Mouse (Mus musculus): ENCODE results near the gene Dmd.

Gene Dmd

DNA sequence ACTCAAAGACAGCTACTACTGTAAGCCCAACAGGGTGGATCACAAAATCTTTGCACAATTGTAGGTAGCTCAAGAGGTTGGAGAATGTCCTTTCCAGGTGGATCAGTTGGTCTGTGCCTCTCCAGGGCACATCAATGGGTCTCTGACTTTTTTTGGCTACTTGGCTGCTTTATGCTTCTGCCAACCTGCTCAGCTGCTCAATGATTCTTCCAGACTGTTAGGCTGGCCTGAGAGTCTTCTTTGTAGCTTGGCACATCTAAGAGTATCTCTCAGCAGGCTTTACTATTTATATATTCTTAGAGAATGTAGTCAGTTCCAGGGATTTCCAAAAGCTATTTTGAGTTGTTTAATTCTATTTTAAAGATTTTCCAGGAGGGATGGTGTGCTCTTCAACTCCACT is 1416.3 kb downstream of the Dmd start:
- DNase-seq (ENCODE audit: low read depth, low spot score): no peak

DNA sequence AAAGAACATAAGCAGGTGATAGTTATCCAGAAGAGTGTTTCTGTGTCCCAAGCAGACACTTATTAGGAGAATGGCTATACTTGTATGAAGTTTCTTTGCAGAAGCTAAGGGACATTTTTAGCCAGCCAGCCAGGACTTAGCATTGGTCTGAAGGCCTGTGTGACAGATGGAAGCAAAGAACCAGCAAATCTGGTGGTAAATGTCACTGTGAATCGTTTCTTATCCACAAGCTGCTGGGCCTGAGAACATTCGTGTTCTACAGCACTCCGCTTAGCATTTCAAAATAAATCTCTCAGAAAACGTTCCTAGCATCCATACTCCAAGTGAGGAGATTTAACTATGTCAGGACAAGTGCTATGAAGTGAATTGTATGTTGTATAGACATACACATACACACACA is 1486.9 kb downstream of the Dmd start:
- DNase-seq (ENCODE audit: low read depth, low spot score): no peak

DNA sequence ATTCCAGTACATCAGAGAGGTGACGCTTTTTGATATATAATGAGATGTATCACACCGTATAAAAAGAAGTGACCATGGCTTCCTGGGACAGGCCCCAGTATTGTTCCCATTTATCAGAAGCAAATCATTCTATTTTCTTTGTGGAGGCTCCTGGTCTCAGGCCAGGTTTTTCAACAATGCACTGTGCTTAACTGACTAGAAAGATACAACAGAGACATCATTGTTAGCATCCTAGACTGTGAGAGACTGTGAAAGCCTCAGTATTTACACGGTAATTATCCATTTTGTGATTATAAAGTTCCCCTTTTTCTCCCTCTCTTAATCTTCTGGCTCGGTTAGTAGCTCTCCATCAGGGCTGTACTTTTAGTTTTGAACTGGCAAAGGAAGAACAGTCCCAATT is 1487.9 kb downstream of the Dmd start:
- DNase-seq (ENCODE audit: low read depth, low spot score): no peak

DNA sequence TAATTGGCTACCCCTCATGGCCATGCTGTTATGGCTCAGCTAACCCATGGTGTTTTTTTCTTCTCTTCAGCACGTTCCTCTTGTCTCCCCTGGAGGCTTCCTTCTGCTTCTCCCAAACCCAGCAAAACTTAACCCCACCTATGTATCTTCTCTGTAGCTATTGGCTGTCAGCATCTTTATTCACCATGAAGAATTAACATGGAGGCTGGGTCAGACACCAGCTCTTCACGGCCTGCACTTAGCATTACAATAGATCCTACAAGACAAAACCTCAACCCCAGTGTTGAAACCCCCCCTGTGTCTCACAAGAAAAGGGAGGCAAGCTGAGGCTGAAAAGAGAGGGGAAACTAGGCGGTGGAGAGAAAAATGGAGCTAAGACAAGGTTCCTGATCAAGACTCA is 1494.3 kb downstream of the Dmd start:
- peak; percentile 94 for DNase-seq (ENCODE audit: low read depth, low spot score)

DNA sequence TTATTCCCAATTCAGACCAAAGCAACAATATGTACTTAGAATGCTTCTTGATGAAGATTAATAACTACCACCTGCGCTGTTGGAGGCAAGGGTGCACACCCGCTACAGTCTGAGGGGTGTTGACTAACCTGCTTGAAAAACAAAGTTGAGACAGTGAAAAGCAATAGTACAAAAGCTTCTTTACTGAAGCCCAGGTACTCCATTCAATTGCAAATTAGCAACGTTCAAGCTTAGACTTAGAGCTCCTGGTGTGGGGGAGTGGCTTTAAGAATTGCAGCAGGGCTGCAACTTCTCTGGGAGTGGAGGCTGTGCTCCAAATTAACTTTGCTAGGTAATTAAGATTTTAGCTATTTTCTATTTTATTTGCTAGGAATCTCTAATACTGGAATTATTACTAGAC is 1495.3 kb downstream of the Dmd start:
- peak; percentile 88 for DNase-seq (ENCODE audit: low read depth, low spot score)

DNA sequence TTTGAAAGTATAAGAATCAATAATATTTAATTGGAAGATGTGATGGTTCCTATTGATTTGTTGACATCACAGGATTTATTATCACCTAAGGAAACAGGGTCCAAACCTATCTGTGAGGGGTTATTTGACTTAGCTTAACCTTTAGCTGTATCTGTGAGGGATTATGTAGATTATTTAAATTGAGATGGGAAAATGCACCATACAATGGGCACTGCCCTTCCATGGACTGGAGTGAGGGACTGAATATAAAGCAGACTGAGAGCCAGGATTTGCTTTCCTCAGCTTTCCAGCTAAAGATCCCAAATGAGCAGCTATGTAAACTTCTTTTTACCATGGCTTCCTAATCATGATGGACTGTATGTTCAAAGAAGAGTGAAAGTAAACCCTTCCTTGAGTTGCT is 1496.0 kb downstream of the Dmd start:
- DNase-seq (ENCODE audit: low read depth, low spot score): peak; percentile 1

DNA sequence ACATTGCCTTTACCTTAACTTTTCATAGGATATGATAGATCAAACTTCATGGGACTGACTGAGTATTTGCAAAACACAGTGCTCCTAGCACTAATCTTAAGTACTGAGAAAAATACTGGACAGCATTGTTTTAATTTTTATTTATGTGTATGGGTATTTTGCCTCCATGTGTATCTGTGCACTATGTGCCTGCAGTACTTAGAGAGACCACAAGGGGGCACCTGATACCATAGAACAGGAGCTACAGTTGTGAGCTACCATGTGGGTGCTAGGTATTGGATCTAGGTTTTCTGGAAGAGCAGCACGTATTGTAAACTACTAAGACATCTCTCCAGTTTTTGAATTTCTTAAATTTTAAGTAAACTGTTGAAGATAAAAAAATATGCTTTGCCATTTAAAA is 1505.8 kb downstream of the Dmd start:
- DNase-seq (ENCODE audit: low read depth, low spot score): peak; percentile 48

DNA sequence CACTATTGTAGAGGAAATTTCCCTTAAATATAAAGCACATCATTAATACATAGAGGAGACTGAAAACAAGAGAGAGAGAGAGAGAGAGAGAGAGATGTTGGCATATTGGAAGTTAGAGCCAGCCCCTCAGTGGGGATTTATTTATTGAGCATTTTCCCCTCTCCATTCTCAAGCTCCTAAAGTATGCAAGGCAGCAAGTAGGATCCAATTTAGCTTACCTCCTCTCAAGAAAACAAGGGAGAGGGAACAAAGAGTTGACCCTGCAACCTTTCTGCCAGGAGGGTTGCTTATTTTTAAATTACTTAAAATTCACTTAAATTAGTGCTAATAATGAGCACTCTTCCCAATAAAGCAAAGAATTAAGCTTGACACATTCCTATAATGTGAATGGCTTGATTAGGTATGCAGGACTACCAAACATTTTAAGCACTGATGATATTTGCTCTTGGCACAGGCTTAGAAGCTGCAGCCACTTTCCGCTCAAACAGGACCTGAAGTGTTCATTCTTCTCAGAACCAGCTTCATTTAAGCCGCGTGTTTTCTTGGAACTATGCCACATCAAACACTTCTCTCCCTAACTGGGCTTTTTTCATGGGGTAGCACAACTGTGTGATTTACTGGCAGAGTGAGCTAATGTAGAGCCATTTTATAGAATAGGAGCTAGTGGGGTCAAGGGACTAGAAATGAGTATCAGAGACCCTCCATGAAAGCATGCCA is 1566.1 kb downstream of the Dmd start:
- no peak for DNase-seq (ENCODE audit: low read depth, low spot score)

DNA sequence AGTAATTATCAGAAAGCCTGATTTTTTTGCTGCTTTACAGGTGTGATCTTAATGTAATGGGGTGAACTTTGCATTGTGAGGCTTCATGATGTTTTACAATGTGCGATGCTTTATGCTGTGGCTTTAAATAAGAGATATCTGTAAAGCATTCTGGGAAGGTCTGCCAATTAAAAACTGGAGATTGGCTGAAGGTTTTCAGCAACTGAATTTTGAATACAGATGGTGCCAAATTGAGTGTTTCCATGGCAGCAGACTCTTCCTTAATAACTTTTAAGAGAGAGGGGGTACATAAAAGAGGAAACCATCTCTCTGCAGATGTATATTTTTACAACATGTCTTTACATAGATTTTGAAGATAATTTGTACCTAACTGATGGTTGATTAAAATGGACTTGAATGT is 1603.3 kb downstream of the Dmd start:
- DNase-seq (ENCODE audit: low read depth, low spot score): no peak

DNA sequence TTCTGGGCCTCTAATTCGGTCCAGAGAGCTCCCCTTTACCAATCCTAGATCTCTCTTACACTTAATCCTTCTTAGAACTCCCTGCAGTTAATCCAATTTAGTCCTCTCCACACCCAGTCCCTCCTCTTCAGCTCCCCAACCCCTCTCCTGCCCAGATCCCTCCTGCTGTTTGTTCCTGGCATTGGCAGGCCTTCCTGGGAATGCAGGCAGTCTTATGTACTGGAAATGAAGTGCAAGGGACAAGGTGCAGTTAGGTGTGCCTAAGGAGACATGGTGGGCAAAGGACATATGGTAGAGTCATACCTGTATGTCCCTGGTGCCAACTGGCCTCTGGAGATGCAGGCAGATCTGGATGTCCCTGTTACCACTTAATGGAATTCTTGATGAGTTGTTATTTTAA is 1604.8 kb downstream of the Dmd start:
- no peak for DNase-seq (ENCODE audit: low read depth, low spot score)

DNA sequence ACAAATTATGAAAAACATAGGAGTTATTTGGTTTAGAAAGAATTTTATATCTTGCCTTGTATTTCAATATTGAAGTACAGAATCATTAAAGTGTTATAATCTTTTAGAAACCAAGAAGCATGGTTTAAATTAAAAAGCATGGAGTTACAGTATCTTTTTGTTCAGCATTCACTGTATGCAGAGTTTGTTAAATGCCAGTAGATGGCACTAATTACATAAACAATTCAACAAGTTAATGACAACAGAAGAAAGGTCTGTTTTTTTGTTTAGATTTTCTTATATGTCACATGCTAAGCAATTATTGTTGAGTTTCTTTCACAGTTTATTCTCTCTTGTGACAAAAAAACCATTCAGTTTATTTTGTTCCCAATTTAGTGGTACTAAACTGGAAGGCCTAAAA is 1649.8 kb downstream of the Dmd start:
- no peak for DNase-seq (ENCODE audit: low read depth, low spot score)

DNA sequence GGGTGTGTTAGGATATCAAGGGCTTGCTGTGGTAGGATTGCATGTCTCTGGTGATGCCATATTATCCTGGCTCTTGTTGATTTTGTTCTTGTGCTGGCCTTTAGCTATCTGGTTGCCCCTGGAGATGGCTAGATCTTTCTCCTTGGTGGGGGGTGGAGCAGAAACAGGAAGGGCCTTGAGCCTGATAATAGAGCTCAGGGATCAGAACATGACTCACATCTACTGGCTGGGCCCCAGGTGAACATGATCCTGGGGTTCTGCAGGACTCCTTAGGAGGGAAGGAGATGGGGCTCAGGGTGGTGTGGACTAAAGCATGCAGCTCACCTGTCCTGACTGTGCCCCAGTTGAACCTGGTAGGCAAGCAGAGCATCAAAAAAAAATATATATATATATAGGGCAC is 1691.8 kb downstream of the Dmd start:
- no peak for DNase-seq (ENCODE audit: low read depth, low spot score)

DNA sequence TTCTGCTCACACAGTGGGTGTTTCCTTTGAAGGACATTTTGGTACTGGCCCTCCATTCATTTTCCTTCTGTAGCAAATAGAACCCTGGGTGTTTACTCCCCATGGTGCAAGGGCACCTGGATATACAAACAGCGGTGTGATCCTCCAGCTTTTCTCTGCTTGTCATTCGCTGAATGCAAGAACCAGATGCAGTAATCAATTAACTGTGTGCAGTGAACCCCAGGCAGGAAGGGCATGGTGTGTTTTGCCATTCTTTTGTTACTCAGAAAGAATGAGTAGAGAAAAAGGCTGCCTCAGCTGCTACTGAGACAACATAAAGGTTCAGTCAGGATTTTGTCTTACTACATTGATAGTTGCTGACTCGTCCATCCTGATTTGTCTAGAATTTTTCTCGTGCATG is 1799.0 kb downstream of the Dmd start:
- DNase-seq (ENCODE audit: low read depth, low spot score): peak; percentile 21

DNA sequence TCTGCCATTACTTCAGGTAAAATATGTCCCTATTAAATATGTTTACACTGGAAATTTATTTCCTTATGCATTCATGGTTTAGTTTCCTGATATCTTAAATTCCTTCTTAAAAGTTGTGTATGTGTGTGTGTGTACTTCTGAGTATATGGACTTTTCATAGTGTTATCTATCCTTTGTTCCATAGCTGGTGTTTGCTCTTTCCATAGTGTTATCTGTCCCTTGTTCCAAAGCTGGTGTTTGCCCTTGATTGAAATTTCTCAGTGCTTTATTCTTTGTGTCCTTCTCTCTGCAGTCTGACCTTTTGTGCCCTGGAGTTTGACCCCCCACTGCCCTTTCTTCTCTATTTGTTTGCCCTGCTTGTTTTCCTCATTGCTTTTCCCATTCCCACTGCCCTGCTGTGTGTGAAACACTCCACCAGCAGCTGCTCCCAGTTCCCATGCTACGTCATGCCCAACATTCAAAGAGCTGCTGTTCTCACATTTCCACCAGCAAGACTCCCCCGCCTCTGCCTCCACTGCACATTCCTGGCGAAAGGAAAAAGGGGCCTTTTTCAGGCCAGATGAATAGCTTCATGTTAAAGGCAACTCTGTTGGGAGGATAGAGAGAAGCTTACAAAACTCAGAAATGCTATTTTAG is 1911.5 kb downstream of the Dmd start:
- peak; percentile 60 for DNase-seq (ENCODE audit: low read depth, low spot score)

DNA sequence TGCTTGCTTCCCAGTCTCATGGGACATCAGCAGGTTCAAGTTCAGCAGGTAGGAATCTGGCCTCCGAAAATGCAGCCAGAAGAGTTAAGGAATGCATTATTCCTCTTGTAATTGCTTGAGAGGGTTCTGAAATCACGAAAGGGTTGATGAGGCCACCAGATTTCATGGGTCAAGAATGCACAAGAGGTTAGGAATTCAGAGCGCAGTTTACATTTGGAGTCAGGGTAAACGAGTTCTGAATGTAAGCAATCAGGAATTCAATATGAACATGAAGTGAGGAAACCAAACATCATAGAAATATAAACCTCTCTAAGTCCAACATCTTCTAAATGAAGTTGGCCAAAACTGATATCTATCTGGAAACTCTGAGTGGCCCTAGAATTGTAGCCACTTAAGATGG is 1924.4 kb downstream of the Dmd start:
- DNase-seq (ENCODE audit: low read depth, low spot score): no peak

DNA sequence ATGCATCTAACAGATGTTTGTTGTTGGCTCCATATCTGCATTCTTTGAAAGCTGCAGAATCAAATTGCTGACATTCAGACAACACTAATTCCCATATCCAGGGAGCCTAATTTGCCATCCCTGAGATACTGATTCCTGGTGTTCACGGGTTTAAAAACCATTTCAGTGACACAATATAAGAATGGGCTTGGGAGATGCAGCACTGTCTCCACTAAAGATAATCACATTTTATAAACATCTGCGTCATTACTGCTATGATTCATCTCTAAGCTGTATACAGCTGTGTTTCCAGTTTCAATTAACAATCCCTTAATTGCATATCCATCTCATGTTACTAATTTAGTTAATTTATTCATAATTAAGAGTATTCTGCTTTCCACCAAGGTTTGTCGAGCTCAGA is 1929.5 kb downstream of the Dmd start:
- no peak for DNase-seq (ENCODE audit: low read depth, low spot score)

DNA sequence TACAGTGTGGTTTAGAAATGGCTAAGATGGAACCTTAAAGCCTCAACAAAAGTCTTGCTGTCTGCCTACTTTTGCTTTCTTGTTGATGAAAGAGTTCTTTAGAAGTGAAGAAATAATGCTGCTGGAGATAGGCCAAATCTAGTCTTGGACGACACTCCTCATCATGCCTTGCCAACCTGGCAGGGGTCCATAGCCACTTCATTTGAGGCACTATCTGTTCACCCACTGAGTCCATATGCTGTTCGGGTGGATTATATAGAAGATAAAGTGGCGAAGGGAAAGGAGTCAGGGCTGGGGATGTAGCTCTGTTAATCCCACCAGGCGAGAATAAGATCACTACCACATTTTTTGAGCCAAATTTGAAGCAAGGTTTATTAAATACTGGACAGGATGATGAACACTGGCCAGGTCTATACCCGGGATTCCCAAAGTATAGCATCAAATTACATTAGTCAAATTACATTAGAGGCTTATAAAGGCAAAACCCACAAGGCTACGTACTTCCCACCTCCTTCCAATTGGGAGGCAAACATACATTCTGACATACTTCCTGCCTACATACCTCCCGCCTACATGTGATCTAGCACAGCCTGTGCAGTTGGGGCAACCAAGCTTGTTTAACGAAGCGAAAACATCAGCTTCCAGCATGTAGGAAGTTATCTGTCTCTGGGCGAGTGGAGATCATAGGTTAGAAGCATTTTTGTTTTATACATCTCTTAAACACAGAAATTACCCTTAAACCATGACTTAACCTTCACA is 1984.2 kb downstream of the Dmd start:
- DNase-seq (ENCODE audit: low read depth, low spot score): no peak

DNA sequence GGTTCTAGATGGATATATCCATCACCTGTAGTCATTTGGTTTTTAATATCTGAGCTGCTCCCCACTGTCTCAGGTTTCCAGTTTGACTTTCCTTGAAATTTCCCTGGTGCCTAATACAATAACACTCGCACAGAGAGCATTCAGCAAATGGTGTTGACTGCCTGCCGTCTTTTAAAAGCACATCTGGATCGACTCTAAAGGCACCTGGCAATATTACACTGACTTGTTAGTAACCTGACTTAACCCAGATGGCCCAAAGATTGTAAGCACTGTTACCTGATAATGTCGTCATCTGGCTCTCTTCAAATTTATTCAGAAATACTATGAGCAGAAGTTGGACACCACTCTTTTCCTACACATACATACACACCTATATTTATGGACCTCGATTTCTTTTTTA is 2011.9 kb downstream of the Dmd start:
- DNase-seq (ENCODE audit: low read depth, low spot score): no peak

DNA sequence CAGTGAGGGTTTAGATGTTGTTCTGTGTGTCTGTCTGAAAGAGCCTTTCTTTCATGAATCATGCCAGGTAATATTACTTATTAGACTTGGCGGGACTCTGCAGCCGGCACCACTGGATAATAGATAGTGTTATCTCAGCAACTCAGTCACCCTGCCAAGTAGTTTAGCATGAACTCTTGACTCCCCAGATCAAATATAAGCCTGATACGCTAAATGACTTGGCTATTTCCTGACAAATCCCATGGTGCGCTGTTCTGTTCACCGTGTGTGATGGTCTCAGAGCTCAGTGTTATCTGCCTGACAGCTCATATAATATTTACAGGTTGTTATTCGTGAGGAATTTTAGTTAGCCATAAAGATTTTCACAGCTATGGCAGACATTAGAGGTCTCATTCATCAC is 2012.3 kb downstream of the Dmd start:
- no peak for DNase-seq (ENCODE audit: low read depth, low spot score)

DNA sequence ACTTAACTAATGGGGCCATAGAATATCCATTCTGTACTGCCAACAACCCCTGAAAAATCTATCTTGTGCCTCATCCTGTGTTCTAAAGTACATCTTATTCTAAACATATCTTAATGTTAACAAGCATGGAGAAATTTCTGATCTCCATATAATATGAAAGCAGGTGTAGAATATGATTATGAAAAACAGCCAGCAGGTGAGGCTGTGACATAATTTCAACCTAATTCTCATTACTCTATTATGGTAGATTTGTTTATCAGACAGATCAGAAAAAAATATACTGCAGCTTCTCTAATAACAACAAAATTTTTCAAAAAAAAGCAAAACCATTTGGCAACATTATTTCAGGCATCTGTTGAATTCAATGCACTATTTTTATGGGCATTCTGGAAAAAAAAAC is 2059.6 kb downstream of the Dmd start:
- no peak for DNase-seq (ENCODE audit: low read depth, low spot score)

DNA sequence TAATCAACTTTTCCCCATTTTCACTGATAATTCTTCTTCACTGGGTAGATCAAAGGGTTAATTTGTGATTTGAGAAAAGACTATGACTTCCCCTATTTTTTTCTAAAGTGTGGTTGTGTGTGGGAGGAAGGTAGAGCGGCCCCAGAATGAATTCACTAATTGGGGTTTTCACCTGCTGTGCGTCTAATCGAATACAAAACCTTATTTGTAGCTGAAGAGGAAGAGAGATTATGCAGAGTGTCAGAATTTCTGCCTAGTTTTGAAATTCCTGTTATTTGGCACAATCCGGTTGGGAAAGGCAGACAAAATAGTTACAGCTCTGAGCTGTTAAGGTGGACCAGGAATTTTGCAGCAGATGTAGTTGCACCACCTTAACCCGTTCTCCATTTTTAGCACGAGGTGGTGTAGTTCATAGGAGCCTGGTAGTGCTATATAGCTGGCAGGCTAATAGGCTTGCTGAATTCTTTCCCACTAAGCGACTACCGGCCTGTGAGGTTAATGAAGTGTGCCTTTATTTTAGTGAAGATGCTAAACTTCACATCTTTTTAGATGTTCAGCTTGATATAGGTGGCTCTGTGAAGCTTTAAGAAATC is 2092.9 kb downstream of the Dmd start:
- DNase-seq (ENCODE audit: low read depth, low spot score): no peak

DNA sequence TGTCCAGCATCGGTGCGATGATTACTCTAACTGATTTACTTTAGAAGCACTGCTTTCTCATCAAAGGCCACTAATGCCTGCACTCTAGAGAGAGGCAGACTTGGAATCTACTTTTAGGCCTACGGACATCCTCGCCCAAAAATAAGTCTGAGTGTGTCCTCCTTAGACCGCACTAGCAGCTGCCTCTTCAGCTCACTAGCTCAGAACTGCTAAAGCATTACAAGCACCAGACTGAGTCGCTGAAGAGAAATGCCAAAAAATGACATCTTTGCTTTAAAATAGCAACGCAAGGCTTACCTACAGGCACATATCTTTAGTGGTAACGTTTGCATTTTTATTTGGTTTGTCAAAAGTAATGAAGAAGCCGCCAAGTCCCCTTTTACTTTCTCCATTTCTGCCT is 2098.0 kb downstream of the Dmd start:
- no peak for DNase-seq (ENCODE audit: low read depth, low spot score)
